Mouse (Mus musculus): ENCODE results near the gene Eml5. TPM values are rescaled to one million over a fixed set of nuclear protein-coding genes. Genes with fewer than 3 reads are reported as not detected.

The Eml5 gene
- polyA plus RNA-seq, 1 experiment = 850 TPM

- H3K4me3 ChIP-seq (ENCODE audit: insufficient read depth, low read depth, low read length) = no peak overlapping the region
- whole genome bisulfite sequencing = 45% methylated on average over 3 of the region's 3 CpGs
- TF ChIP-seq CTCF (IDR thresholded peaks at IDR 0.05; ENCODE audit: insufficient read depth, low read depth, low read length) = no peak
- no peak for TF ChIP-seq POLR2A (IDR thresholded peaks at IDR 0.05; ENCODE audit: insufficient read depth, low read depth, low read length)
- H3K27ac ChIP-seq (ENCODE audit: insufficient read depth, low read depth, low read length) = no peak overlapping the region
- no peaks in the 10 kb centered on the region; the same call in 1 of the 2 replicates for H3K4me1 ChIP-seq (ENCODE audit: control insufficient read depth, insufficient read depth, low read length)
Observed at GRCm38 (mm10) chr12:98804078-98804748, 97.1 kb downstream of the Eml5 start.

GRCm38 (mm10) chr12:98802245-98802644 lies 99.0 kb downstream of the Eml5 start:
- WGBS = 53% methylated on average over 3 of the region's 3 CpGs
- H3K27ac ChIP-seq (ENCODE audit: insufficient read depth, low read depth, low read length) = no peak overlapping the region
- TF ChIP-seq CTCF (IDR thresholded peaks at IDR 0.05; ENCODE audit: insufficient read depth, low read depth, low read length) = no peak
- TF ChIP-seq POLR2A (IDR thresholded peaks at IDR 0.05; ENCODE audit: insufficient read depth, low read depth, low read length) = no peak
- no peak overlapping the region for H3K4me3 ChIP-seq (ENCODE audit: insufficient read depth, low read depth, low read length)
- no peaks in the 10 kb centered on the region; the same call in 1 of the 2 replicates for H3K4me1 ChIP-seq (ENCODE audit: control insufficient read depth, insufficient read depth, low read length)

GRCm38 (mm10) chr12:98800334-98800733 lies 101.0 kb downstream of the Eml5 start:
- TF ChIP-seq POLR2A (IDR thresholded peaks at IDR 0.05; ENCODE audit: insufficient read depth, low read depth, low read length) = no peak
- no peak for TF ChIP-seq CTCF (IDR thresholded peaks at IDR 0.05; ENCODE audit: insufficient read depth, low read depth, low read length)
- H3K27ac ChIP-seq (ENCODE audit: insufficient read depth, low read depth, low read length) = no peak overlapping the region
- WGBS = 82% methylated on average over 5 of the region's 5 CpGs
- no peak overlapping the region for H3K4me3 ChIP-seq (ENCODE audit: insufficient read depth, low read depth, low read length)
- peaks cover 2% of the 10 kb centered on the region; the same call in 1 of the 2 replicates for H3K4me1 ChIP-seq (ENCODE audit: control insufficient read depth, insufficient read depth, low read length)

DNA sequence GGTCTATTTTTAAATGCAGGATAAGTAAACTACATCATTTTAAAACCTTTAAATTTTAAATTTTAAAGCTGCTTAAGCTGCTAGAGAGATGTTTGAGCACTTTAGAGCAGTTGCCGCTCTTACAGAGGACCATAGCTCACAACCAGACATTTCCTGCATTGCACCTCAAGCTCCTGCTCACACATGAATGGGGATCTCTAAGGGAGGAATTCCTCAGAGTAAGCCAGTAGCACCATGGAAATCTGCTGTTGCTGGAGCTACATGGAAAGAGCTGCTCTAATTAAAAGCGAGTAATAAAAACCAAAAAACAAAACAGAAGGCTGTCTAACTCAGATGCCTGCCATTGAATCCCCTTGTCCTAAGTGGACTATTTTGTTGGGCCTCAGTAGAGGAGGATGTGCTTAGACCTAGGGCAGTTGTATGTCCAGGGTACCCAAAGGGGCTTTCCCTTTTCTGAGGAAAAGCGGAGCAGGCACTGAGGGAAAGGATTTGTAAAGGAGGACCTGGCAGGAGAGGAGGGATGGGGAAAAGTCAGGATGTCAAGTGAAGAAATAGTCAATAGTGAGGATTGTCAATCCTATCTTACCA lies 105.5 kb downstream of the Eml5 start:
- peaks cover 2% of the 10 kb centered on the region; the same call in 1 of the 2 replicates for H3K4me1 ChIP-seq (ENCODE audit: control insufficient read depth, insufficient read depth, low read length)
- H3K4me3 ChIP-seq (ENCODE audit: insufficient read depth, low read depth, low read length) = no peak overlapping the region
- H3K27ac ChIP-seq (ENCODE audit: insufficient read depth, low read depth, low read length) = no peak overlapping the region
- 44% methylated on average over 3 of the region's 3 CpGs for WGBS
- TF ChIP-seq POLR2A (IDR thresholded peaks at IDR 0.05; ENCODE audit: insufficient read depth, low read depth, low read length) (no peak), CTCF (IDR thresholded peaks at IDR 0.05; ENCODE audit: insufficient read depth, low read depth, low read length) (no peak)

GRCm38 (mm10) chr12:98784251-98784650 lies 117.0 kb downstream of the Eml5 start:
- 81% methylated on average over 1 of the region's 1 CpGs for WGBS
- Histone ChIP-seq H3K4me3 (ENCODE audit: insufficient read depth, low read depth, low read length) (no peak overlapping the region), H3K27ac (ENCODE audit: insufficient read depth, low read depth, low read length) (no peak overlapping the region), H3K4me1 (ENCODE audit: control insufficient read depth, insufficient read depth, low read length) (no peaks in the 10 kb centered on the region)
- no peak for TF ChIP-seq POLR2A (IDR thresholded peaks at IDR 0.05; ENCODE audit: insufficient read depth, low read depth, low read length)
- no peak for TF ChIP-seq CTCF (IDR thresholded peaks at IDR 0.05; ENCODE audit: insufficient read depth, low read depth, low read length)

- H3K27ac ChIP-seq (ENCODE audit: insufficient read depth, low read depth, low read length) = no peak overlapping the region
- TF ChIP-seq CTCF (IDR thresholded peaks at IDR 0.05; ENCODE audit: insufficient read depth, low read depth, low read length) (no peak), POLR2A (IDR thresholded peaks at IDR 0.05; ENCODE audit: insufficient read depth, low read depth, low read length) (no peak)
- H3K4me1 ChIP-seq (ENCODE audit: control insufficient read depth, insufficient read depth, low read length) = peaks cover 3% of the 10 kb centered on the region; the same call in 1 of the 2 replicates
- 52% methylated on average over 4 of the region's 4 CpGs for WGBS
- H3K4me3 ChIP-seq (ENCODE audit: insufficient read depth, low read depth, low read length) = no peak overlapping the region
Observed at GRCm38 (mm10) chr12:98779148-98779547, 122.1 kb downstream of the Eml5 start.

GRCm38 (mm10) chr12:98777509-98777908 lies 123.8 kb downstream of the Eml5 start:
- no peak for TF ChIP-seq POLR2A (IDR thresholded peaks at IDR 0.05; ENCODE audit: insufficient read depth, low read depth, low read length)
- TF ChIP-seq CTCF (IDR thresholded peaks at IDR 0.05; ENCODE audit: insufficient read depth, low read depth, low read length) = no peak
- Histone ChIP-seq H3K27ac (ENCODE audit: insufficient read depth, low read depth, low read length) (no peak overlapping the region), H3K4me3 (ENCODE audit: insufficient read depth, low read depth, low read length) (no peak overlapping the region), H3K4me1 (ENCODE audit: control insufficient read depth, insufficient read depth, low read length) (peaks cover 3% of the 10 kb centered on the region; the same call in 1 of the 2 replicates)
- WGBS = 61% methylated on average over 3 of the region's 3 CpGs

DNA sequence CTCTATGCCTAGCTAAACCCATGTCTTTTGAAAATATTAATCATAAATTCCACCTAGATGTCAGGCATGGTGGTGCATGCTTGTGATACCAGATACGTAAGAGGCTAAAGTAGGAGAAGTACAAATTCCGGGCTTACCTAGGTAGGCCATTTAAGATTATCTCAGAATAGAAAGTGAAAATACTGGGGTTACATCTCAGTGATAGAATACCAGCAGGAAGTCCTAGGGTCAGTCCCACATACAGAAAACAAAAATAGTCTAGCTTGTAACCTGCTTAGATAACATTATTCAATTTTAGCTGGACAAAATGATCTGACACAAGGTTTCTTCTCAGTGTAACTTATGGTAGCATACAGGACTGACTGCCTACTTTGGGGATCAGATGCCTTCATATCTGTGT lies 135.0 kb downstream of the Eml5 start:
- 99% methylated on average over 2 of the region's 2 CpGs for whole genome bisulfite sequencing
- TF ChIP-seq POLR2A (IDR thresholded peaks at IDR 0.05; ENCODE audit: insufficient read depth, low read depth, low read length) = no peak
- TF ChIP-seq CTCF (IDR thresholded peaks at IDR 0.05; ENCODE audit: insufficient read depth, low read depth, low read length) = no peak
- Histone ChIP-seq H3K4me3 (ENCODE audit: insufficient read depth, low read depth, low read length) (no peak overlapping the region), H3K4me1 (ENCODE audit: control insufficient read depth, insufficient read depth, low read length) (no peaks in the 10 kb centered on the region), H3K27ac (ENCODE audit: insufficient read depth, low read depth, low read length) (no peak overlapping the region)

GRCm38 (mm10) chr12:98759700-98760099 lies 141.6 kb downstream of the Eml5 start:
- no peak overlapping the region for H3K27ac ChIP-seq (ENCODE audit: insufficient read depth, low read depth, low read length)
- H3K4me1 ChIP-seq (ENCODE audit: control insufficient read depth, insufficient read depth, low read length) = peaks cover 2% of the 10 kb centered on the region; the same call in 1 of the 2 replicates
- WGBS = 92% methylated on average over 6 of the region's 6 CpGs
- TF ChIP-seq CTCF (IDR thresholded peaks at IDR 0.05; ENCODE audit: insufficient read depth, low read depth, low read length) (no peak), POLR2A (IDR thresholded peaks at IDR 0.05; ENCODE audit: insufficient read depth, low read depth, low read length) (no peak)
- no peak overlapping the region for H3K4me3 ChIP-seq (ENCODE audit: insufficient read depth, low read depth, low read length)
